Mouse (Mus musculus): ENCODE measurements around the gene Phf23. TPM values are rescaled to one million over a fixed set of nuclear protein-coding genes. Genes with fewer than 3 reads are reported as not detected.

The Phf23 gene
- polyA plus RNA-seq, 1 experiment from 2014 or later, result 53.1 TPM

GRCm38 (mm10) chr11:70024151-70024514 is 28.6 kb downstream of the Phf23 start:
- H3K9me3 ChIP-seq (ENCODE audit: control insufficient read depth, low read length), result no peaks in the 10 kb centered on the region
- peak overlapping the region; percentile 48; the same call in 1 of the 2 replicates for H3K27ac ChIP-seq (ENCODE audit: low read length)
- H3K27me3 ChIP-seq (replicated peaks; ENCODE audit: control insufficient read depth, insufficient read depth, low read length), result 0 out of 2 replicates have a peak, but pooled peaks cover 2% of the 10 kb centered on the region
- peak overlapping the region; percentile 55 for H3K9ac ChIP-seq (ENCODE audit: low read depth, low read length)
- peaks cover 50% of the 10 kb centered on the region for H3K4me1 ChIP-seq (ENCODE audit: control insufficient read depth, insufficient read depth, low read length)
- 16% methylated on average over 6 of the region's 6 CpGs for WGBS
- peak overlapping the region; percentile 32 for H3K4me3 ChIP-seq (ENCODE audit: low read length)
- no peak for ATAC-seq
- no peaks in the 10 kb centered on the region for H3K36me3 ChIP-seq (ENCODE audit: control insufficient read depth, insufficient read depth, low read length)
- peak overlapping the region; percentile 51 for H3K4me2 ChIP-seq (ENCODE audit: low read depth, low read length)

GRCm38 (mm10) chr11:70026689-70027088 is 31.1 kb downstream of the Phf23 start:
- H3K9me3 ChIP-seq (ENCODE audit: control insufficient read depth, low read length), result no peaks in the 10 kb centered on the region
- peak; percentile 53 for ATAC-seq
- H3K4me3 ChIP-seq (ENCODE audit: low read length), result peak overlapping the region; percentile 43
- 7% methylated on average over 18 of the region's 19 CpGs for WGBS
- 0 out of 2 replicates have a peak, but pooled peaks cover 6% of the 10 kb centered on the region for H3K36me3 ChIP-seq (ENCODE audit: control insufficient read depth, insufficient read depth, low read length)
- peak overlapping the region; percentile 60 for H3K4me2 ChIP-seq (ENCODE audit: low read depth, low read length)
- H3K27ac ChIP-seq (ENCODE audit: low read length), result peak overlapping the region; percentile 65
- H3K4me1 ChIP-seq (ENCODE audit: control insufficient read depth, insufficient read depth, low read length), result peaks cover 45% of the 10 kb centered on the region
- 0 out of 2 replicates have a peak, but pooled peaks cover 2% of the 10 kb centered on the region for H3K27me3 ChIP-seq (replicated peaks; ENCODE audit: control insufficient read depth, insufficient read depth, low read length)
- peak overlapping the region; percentile 51 for H3K9ac ChIP-seq (ENCODE audit: low read depth, low read length)

- 34% methylated on average over 9 of the region's 9 CpGs for WGBS
- H3K36me3 ChIP-seq (ENCODE audit: control insufficient read depth, insufficient read depth, low read length), result 0 out of 2 replicates have a peak, but pooled peaks cover 7% of the 10 kb centered on the region
- peak overlapping the region; percentile 65 for H3K27ac ChIP-seq (ENCODE audit: low read length)
- peak overlapping the region; percentile 60 for H3K4me2 ChIP-seq (ENCODE audit: low read depth, low read length)
- peak overlapping the region; percentile 43 for H3K4me3 ChIP-seq (ENCODE audit: low read length)
- H3K9me3 ChIP-seq (ENCODE audit: control insufficient read depth, low read length), result no peaks in the 10 kb centered on the region
- ATAC-seq, result no peak
- H3K27me3 ChIP-seq (replicated peaks; ENCODE audit: control insufficient read depth, insufficient read depth, low read length), result 0 out of 2 replicates have a peak, but pooled peaks cover 2% of the 10 kb centered on the region
- peak overlapping the region; percentile 51; the same call in 1 of the 2 replicates for H3K9ac ChIP-seq (ENCODE audit: low read depth, low read length)
- H3K4me1 ChIP-seq (ENCODE audit: control insufficient read depth, insufficient read depth, low read length), result peaks cover 45% of the 10 kb centered on the region
These were observed 31.8 kb downstream of the Phf23 start for GRCm38 (mm10) chr11:70027397-70027796.

GRCm38 (mm10) chr11:70028401-70029129 is 33.0 kb downstream of the Phf23 start:
- Histone ChIP-seq H3K9me3 (ENCODE audit: control insufficient read depth, low read length) (no peaks in the 10 kb centered on the region), H3K4me2 (ENCODE audit: low read depth, low read length) (peak overlapping the region; percentile 51), H3K27ac (ENCODE audit: low read length) (peak overlapping the region; percentile 75), H3K9ac (ENCODE audit: low read depth, low read length) (no peak overlapping the region), H3K4me3 (ENCODE audit: low read length) (peak overlapping the region; percentile 30), H3K4me1 (ENCODE audit: control insufficient read depth, insufficient read depth, low read length) (peaks cover 42% of the 10 kb centered on the region), H3K36me3 (ENCODE audit: control insufficient read depth, insufficient read depth, low read length) (0 out of 2 replicates have a peak, but pooled peaks cover 7% of the 10 kb centered on the region), H3K27me3 (replicated peaks; ENCODE audit: control insufficient read depth, insufficient read depth, low read length) (0 out of 2 replicates have a peak, but pooled peaks cover 2% of the 10 kb centered on the region)
- WGBS, result 18% methylated on average over 12 of the region's 12 CpGs
- peak; percentile 12; the same call in 1 of the 2 replicates for ATAC-seq

- under 1% methylated on average over 20 of the region's 20 CpGs for WGBS
- peaks cover 38% of the 10 kb centered on the region for H3K4me1 ChIP-seq (ENCODE audit: control insufficient read depth, insufficient read depth, low read length)
- H3K4me2 ChIP-seq (ENCODE audit: low read depth, low read length), result peak overlapping the region; percentile 51
- H3K9me3 ChIP-seq (ENCODE audit: control insufficient read depth, low read length), result no peaks in the 10 kb centered on the region
- peak; percentile 75 for ATAC-seq
- H3K4me3 ChIP-seq (ENCODE audit: low read length), result peak overlapping the region; percentile 30
- H3K9ac ChIP-seq (ENCODE audit: low read depth, low read length), result 0 out of 2 replicates have a peak overlapping the region, but pooled peaks have one; percentile 2
- H3K27me3 ChIP-seq (replicated peaks; ENCODE audit: control insufficient read depth, insufficient read depth, low read length), result 0 out of 2 replicates have a peak, but pooled peaks cover under 1% of the 10 kb centered on the region
- 0 out of 2 replicates have a peak, but pooled peaks cover 7% of the 10 kb centered on the region for H3K36me3 ChIP-seq (ENCODE audit: control insufficient read depth, insufficient read depth, low read length)
- H3K27ac ChIP-seq (ENCODE audit: low read length), result peak overlapping the region; percentile 75
These were observed 33.7 kb downstream of the Phf23 start for GRCm38 (mm10) chr11:70029130-70029801.

- no peak overlapping the region for H3K27ac ChIP-seq (ENCODE audit: low read length)
- 36% methylated on average over 11 of the region's 11 CpGs for WGBS
- ATAC-seq, result no peak
- H3K4me3 ChIP-seq (ENCODE audit: low read length), result no peak overlapping the region
- peaks cover 37% of the 10 kb centered on the region for H3K4me1 ChIP-seq (ENCODE audit: control insufficient read depth, insufficient read depth, low read length)
- H3K9ac ChIP-seq (ENCODE audit: low read depth, low read length), result no peak overlapping the region
- H3K36me3 ChIP-seq (ENCODE audit: control insufficient read depth, insufficient read depth, low read length), result 0 out of 2 replicates have a peak, but pooled peaks cover 7% of the 10 kb centered on the region
- no peaks in the 10 kb centered on the region for H3K9me3 ChIP-seq (ENCODE audit: control insufficient read depth, low read length)
- no peaks in the 10 kb centered on the region for H3K27me3 ChIP-seq (replicated peaks; ENCODE audit: control insufficient read depth, insufficient read depth, low read length)
- no peak overlapping the region for H3K4me2 ChIP-seq (ENCODE audit: low read depth, low read length)
These were observed 34.4 kb downstream of the Phf23 start for GRCm38 (mm10) chr11:70029829-70030550.

GRCm38 (mm10) chr11:70030651-70031320 is 35.2 kb downstream of the Phf23 start:
- H3K4me3 ChIP-seq (ENCODE audit: low read length), result no peak overlapping the region
- no peak overlapping the region for H3K27ac ChIP-seq (ENCODE audit: low read length)
- H3K9me3 ChIP-seq (ENCODE audit: control insufficient read depth, low read length), result no peaks in the 10 kb centered on the region
- no peak overlapping the region for H3K4me2 ChIP-seq (ENCODE audit: low read depth, low read length)
- H3K9ac ChIP-seq (ENCODE audit: low read depth, low read length), result no peak overlapping the region
- 89% methylated on average over 28 of the region's 28 CpGs for WGBS
- no peaks in the 10 kb centered on the region for H3K27me3 ChIP-seq (replicated peaks; ENCODE audit: control insufficient read depth, insufficient read depth, low read length)
- peaks cover 35% of the 10 kb centered on the region for H3K4me1 ChIP-seq (ENCODE audit: control insufficient read depth, insufficient read depth, low read length)
- no peak for ATAC-seq
- 0 out of 2 replicates have a peak, but pooled peaks cover 7% of the 10 kb centered on the region for H3K36me3 ChIP-seq (ENCODE audit: control insufficient read depth, insufficient read depth, low read length)

GRCm38 (mm10) chr11:70031321-70031670 is 35.7 kb downstream of the Phf23 start:
- WGBS, result 97% methylated on average over 11 of the region's 11 CpGs
- H3K36me3 ChIP-seq (ENCODE audit: control insufficient read depth, insufficient read depth, low read length), result 0 out of 2 replicates have a peak, but pooled peaks cover 7% of the 10 kb centered on the region
- no peaks in the 10 kb centered on the region for H3K9me3 ChIP-seq (ENCODE audit: control insufficient read depth, low read length)
- H3K4me3 ChIP-seq (ENCODE audit: low read length), result no peak overlapping the region
- H3K27ac ChIP-seq (ENCODE audit: low read length), result no peak overlapping the region
- H3K27me3 ChIP-seq (replicated peaks; ENCODE audit: control insufficient read depth, insufficient read depth, low read length), result no peaks in the 10 kb centered on the region
- ATAC-seq, result no peak
- peaks cover 30% of the 10 kb centered on the region for H3K4me1 ChIP-seq (ENCODE audit: control insufficient read depth, insufficient read depth, low read length)
- no peak overlapping the region for H3K9ac ChIP-seq (ENCODE audit: low read depth, low read length)
- H3K4me2 ChIP-seq (ENCODE audit: low read depth, low read length), result no peak overlapping the region

Data from intestine, embryonic 16.5 days (tissue).